Mouse (Mus musculus): ENCODE measurements around the gene Col19a1. TPM values are rescaled to one million over a fixed set of nuclear protein-coding genes. Genes with fewer than 3 reads are reported as not detected.

The Col19a1 gene
- polyA plus RNA-seq, 1 experiment, result 0.01 TPM

DNA sequence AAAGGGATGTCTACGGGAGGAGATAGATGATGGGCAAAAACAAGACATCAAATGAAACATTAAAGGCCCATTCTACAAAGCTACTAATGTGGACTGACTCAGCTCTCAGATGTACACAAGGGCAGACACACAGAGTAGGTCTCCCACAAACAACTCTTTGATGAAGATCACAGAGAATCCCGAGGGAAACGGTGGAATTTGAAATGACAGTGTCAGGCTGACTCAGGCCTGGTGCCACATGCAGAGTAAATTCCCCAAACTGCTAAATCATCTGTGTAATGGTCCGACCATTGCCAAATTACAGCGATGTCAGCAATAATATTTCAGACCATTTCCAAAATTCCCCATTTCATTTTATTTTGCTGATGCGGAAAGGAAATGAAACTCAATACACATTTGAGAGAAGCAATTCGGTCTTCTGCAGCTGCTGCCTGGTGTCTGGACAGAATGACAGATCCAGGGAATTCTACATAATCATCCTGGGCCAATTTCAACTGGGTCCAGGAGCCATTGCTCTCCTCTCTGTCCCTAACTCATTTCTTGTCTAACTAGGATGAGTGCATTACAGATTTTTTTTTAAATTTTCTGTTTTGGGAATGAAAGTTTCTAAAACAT lies 116.1 kb downstream of the Col19a1 start:
- TF ChIP-seq E2F4 (IDR thresholded peaks at IDR 0.05; ENCODE audit: insufficient read depth) (no peak), MYOD1 (IDR thresholded peaks at IDR 0.05; ENCODE audit: control insufficient read depth in 1 of 3, insufficient read length in 2 of 3, low read depth in 2 of 3) (peak; percentile 85 to 89 (median 88)), TCF3 (IDR thresholded peaks at IDR 0.05; ENCODE audit: insufficient read length, low read depth) (no peak), TCF12 (IDR thresholded peaks at IDR 0.05; ENCODE audit: insufficient read depth, poor library complexity, severe bottlenecking) (peak; percentile 14), MYOG (IDR thresholded peaks at IDR 0.05; ENCODE audit: control insufficient read depth in 1 of 3, insufficient read depth in 1 of 3, insufficient read length in 2 of 3, low read depth in 2 of 3) (peak in 1 of 3 experiments; percentile 6)
- no peaks in the 10 kb centered on the region for H3K36me3 ChIP-seq (ENCODE audit: control insufficient read depth, insufficient read depth)
- H3ac ChIP-seq (ENCODE audit: control insufficient read depth, insufficient read length), result no peak overlapping the region
- H3K4me3 ChIP-seq, result no peak overlapping the region
- peak overlapping the region; percentile 83 for H3K4me2 ChIP-seq (ENCODE audit: low read depth)
- H3K79me2 ChIP-seq (ENCODE audit: control insufficient read depth, insufficient read depth), result no peaks in the 10 kb centered on the region
- H3K27me3 ChIP-seq (ENCODE audit: control insufficient read depth, insufficient read depth, insufficient read length), result no peaks in the 10 kb centered on the region

DNA sequence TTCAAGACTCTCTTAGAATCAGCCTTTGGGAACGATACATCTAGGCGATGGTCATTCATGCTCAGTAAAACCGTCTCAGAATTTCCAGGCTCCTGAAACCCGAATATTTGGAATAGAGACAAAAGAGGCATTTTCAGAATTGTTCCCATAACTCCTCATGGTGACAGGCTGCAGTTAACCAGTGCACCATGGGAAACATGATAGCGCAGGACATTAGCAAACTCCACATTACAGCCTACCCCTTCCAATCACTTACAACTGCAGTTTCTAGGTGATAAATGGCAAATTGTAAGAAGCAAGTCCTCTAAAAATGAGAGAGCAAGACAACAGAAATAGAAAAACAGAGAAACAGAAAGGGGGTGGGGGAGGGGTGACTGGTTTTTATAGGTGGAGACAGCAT lies 116.6 kb downstream of the Col19a1 start:
- H3K4me2 ChIP-seq (ENCODE audit: low read depth), result peak overlapping the region; percentile 83
- TF ChIP-seq USF1 (IDR thresholded peaks at IDR 0.05; ENCODE audit: low read depth) (no peak), SRF (IDR thresholded peaks at IDR 0.05; ENCODE audit: control insufficient read depth, insufficient read length, low read depth) (no peak), POLR2AphosphoS2 (IDR thresholded peaks at IDR 0.05; ENCODE audit: insufficient read length, low read depth) (no peak), MYOD1 (IDR thresholded peaks at IDR 0.05; ENCODE audit: control insufficient read depth in 1 of 3, insufficient read length in 2 of 3, low read depth in 2 of 3) (no peak), TCF12 (IDR thresholded peaks at IDR 0.05; ENCODE audit: insufficient read depth, poor library complexity, severe bottlenecking) (no peak), E2F4 (IDR thresholded peaks at IDR 0.05; ENCODE audit: insufficient read depth) (no peak), REST (IDR thresholded peaks at IDR 0.05; ENCODE audit: insufficient read depth, insufficient read length) (no peak)
- no peaks in the 10 kb centered on the region for H3K27me3 ChIP-seq (ENCODE audit: control insufficient read depth, insufficient read depth, insufficient read length)
- no peaks in the 10 kb centered on the region for H3K79me2 ChIP-seq (ENCODE audit: control insufficient read depth, insufficient read depth)
- no peaks in the 10 kb centered on the region for H3K36me3 ChIP-seq (ENCODE audit: control insufficient read depth, insufficient read depth)
- no peak overlapping the region for H3K4me3 ChIP-seq
- no peak overlapping the region for H3ac ChIP-seq (ENCODE audit: control insufficient read depth, insufficient read length)

DNA sequence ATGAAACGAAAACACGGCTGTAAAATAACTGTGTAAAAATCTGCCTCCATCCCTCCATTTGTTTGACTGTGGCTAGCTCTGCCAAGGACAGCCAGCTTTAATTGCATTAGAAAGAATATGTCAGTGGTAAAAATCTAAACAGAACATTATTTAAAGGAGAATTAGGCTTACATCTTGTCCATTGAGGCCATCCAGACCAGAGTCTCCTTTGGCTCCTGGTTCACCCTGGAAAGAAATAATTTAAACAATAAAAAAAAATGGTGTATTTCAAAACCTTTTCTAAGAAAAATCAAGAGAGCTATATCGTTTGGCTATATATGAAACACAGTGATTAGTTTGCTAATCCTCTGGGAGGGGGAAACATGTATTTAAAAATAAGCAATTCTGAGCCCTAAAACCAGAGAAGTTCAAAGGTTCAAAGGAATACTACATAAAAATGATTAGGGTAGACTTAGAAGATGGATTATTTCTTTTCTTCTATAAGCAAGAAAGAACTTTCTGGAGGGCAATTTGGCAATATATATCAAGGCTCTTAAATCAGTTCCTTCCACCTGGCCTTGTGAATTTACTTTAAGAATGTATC lies 125.9 kb downstream of the Col19a1 start:
- TF ChIP-seq MYOD1 (IDR thresholded peaks at IDR 0.05; ENCODE audit: control insufficient read depth in 1 of 3, insufficient read length in 2 of 3, low read depth in 2 of 3) (no peak), TCF12 (IDR thresholded peaks at IDR 0.05; ENCODE audit: insufficient read depth, poor library complexity, severe bottlenecking) (no peak), REST (IDR thresholded peaks at IDR 0.05; ENCODE audit: insufficient read depth, insufficient read length) (no peak), USF1 (IDR thresholded peaks at IDR 0.05; ENCODE audit: low read depth) (no peak), MAX (IDR thresholded peaks at IDR 0.05; ENCODE audit: low read depth) (no peak), TCF3 (IDR thresholded peaks at IDR 0.05; ENCODE audit: insufficient read length, low read depth) (no peak), POLR2AphosphoS2 (IDR thresholded peaks at IDR 0.05; ENCODE audit: insufficient read length, low read depth) (no peak), MYOG (IDR thresholded peaks at IDR 0.05; ENCODE audit: control insufficient read depth in 1 of 3, insufficient read depth in 1 of 3, insufficient read length in 2 of 3, low read depth in 2 of 3) (no peak), POLR2A (IDR thresholded peaks at IDR 0.05; ENCODE audit: insufficient read length, low read depth) (no peak), E2F4 (IDR thresholded peaks at IDR 0.05; ENCODE audit: insufficient read depth) (no peak)
- no peaks in the 10 kb centered on the region for H3K36me3 ChIP-seq (ENCODE audit: control insufficient read depth, insufficient read depth)
- no peak overlapping the region for H3ac ChIP-seq (ENCODE audit: control insufficient read depth, insufficient read length)
- H3K4me3 ChIP-seq, result no peak overlapping the region
- no peak overlapping the region for H3K4me2 ChIP-seq (ENCODE audit: low read depth)
- H3K79me2 ChIP-seq (ENCODE audit: control insufficient read depth, insufficient read depth), result no peaks in the 10 kb centered on the region
- no peaks in the 10 kb centered on the region for H3K27me3 ChIP-seq (ENCODE audit: control insufficient read depth, insufficient read depth, insufficient read length)

DNA sequence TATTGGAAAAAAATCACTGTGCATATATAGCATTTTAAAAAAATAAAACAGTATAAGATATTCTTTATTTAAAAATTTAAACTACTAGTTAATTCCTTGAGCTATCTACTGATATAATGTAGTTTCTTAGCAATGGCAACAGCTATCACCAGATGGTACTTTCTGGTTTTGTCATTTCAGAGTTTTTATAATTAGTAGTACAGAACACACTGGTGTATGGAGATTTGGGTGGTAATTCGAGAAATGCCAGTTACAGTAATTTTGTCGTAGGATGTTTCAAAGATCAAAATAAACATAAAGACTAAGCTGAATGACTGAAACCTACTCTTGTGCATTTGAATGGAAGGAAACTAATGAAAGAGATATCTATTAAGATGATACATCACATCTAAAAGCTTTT lies 129.3 kb downstream of the Col19a1 start:
- TF ChIP-seq TCF3 (IDR thresholded peaks at IDR 0.05; ENCODE audit: insufficient read length, low read depth) (no peak), TCF12 (IDR thresholded peaks at IDR 0.05; ENCODE audit: insufficient read depth, poor library complexity, severe bottlenecking) (no peak), REST (IDR thresholded peaks at IDR 0.05; ENCODE audit: insufficient read depth, insufficient read length) (no peak), USF1 (IDR thresholded peaks at IDR 0.05; ENCODE audit: low read depth) (no peak), MAX (IDR thresholded peaks at IDR 0.05; ENCODE audit: low read depth) (no peak), MYOG (IDR thresholded peaks at IDR 0.05; ENCODE audit: control insufficient read depth in 1 of 3, insufficient read depth in 1 of 3, insufficient read length in 2 of 3, low read depth in 2 of 3) (no peak), CEBPB (IDR thresholded peaks at IDR 0.05; ENCODE audit: insufficient read depth, poor library complexity, severe bottlenecking) (no peak), E2F4 (IDR thresholded peaks at IDR 0.05; ENCODE audit: insufficient read depth) (no peak), SRF (IDR thresholded peaks at IDR 0.05; ENCODE audit: control insufficient read depth, insufficient read length, low read depth) (no peak), POLR2AphosphoS2 (IDR thresholded peaks at IDR 0.05; ENCODE audit: insufficient read length, low read depth) (no peak), POLR2A (IDR thresholded peaks at IDR 0.05; ENCODE audit: insufficient read length, low read depth) (no peak), MYOD1 (IDR thresholded peaks at IDR 0.05; ENCODE audit: control insufficient read depth in 1 of 3, insufficient read length in 2 of 3, low read depth in 2 of 3) (no peak)
- Histone ChIP-seq H3K27me3 (ENCODE audit: control insufficient read depth, insufficient read depth, insufficient read length) (no peaks in the 10 kb centered on the region), H3K79me2 (ENCODE audit: control insufficient read depth, insufficient read depth) (no peaks in the 10 kb centered on the region), H3K4me2 (ENCODE audit: low read depth) (no peak overlapping the region), H3ac (ENCODE audit: control insufficient read depth, insufficient read length) (no peak overlapping the region), H3K4me3 (no peak overlapping the region), H3K36me3 (ENCODE audit: control insufficient read depth, insufficient read depth) (no peaks in the 10 kb centered on the region)
